Mouse (Mus musculus): ENCODE results near the gene Lrrc43. TPM values are rescaled to one million over a fixed set of nuclear protein-coding genes. Genes with fewer than 3 reads are reported as not detected.

The Lrrc43 gene
- not detected in 2 replicates for polyA plus RNA-seq (2016; fragmentation: Nextera tagmentation; extraction: Ambion mirVana)

GRCm38 (mm10) chr5:123489112-123489785 is at the start of gene Lrrc43, which contains the start of gene Il31:
Lrrc43 (plus strand) TSS chr5:123489305.
Il31 (minus strand) TSS chr5:123489489.
- Histone ChIP-seq H3K36me3 (no peaks in the 10 kb centered on the region), H3K27ac (no peak within 1 kb of the TSS), H3K4me1 (replicated peaks) (peaks cover 13% of the 10 kb centered on the region), H3K4me2 (peak within 1 kb of the TSS; percentile 60), H3K9me3 (no peaks in the 10 kb centered on the region), H3K9ac (replicated peaks) (0 out of 2 replicates have a peak within 1 kb of the TSS, but pooled peaks have one; percentile 55), H3K27me3 (no peaks in the 10 kb centered on the region), H3K4me3 (replicated peaks) (peak within 1 kb of the TSS; percentile 19)
- ATAC-seq (ENCODE audit: insufficient number of reproducible peaks, insufficient read depth, low FRiP score, low TSS enrichment, low read depth): peak; percentile 52; the same call in 1 of the 2 replicates
- 9% methylated on average over 25 of the region's 25 CpGs for WGBS

GRCm38 (mm10) chr5:123439312-123439711 is 49.8 kb upstream of the Lrrc43 start:
- no peak overlapping the region for H3K4me2 ChIP-seq
- no peak overlapping the region for H3K9ac ChIP-seq (replicated peaks)
- H3K4me3 ChIP-seq (replicated peaks): no peak overlapping the region
- peaks cover 35% of the 10 kb centered on the region for H3K36me3 ChIP-seq
- H3K27ac ChIP-seq: no peak overlapping the region
- 0 out of 2 replicates have a peak, but pooled peaks cover 12% of the 10 kb centered on the region for H3K4me1 ChIP-seq (replicated peaks)
- 94% methylated on average over 1 of the region's 1 CpGs for whole genome bisulfite sequencing
- ATAC-seq (ENCODE audit: insufficient number of reproducible peaks, insufficient read depth, low FRiP score, low TSS enrichment, low read depth): no peak
- H3K9me3 ChIP-seq: no peaks in the 10 kb centered on the region
- H3K27me3 ChIP-seq: no peaks in the 10 kb centered on the region

GRCm38 (mm10) chr5:123439941-123440340 is 49.2 kb upstream of the Lrrc43 start:
- H3K9ac ChIP-seq (replicated peaks): no peak overlapping the region
- no peaks in the 10 kb centered on the region for H3K9me3 ChIP-seq
- 0 out of 2 replicates have a peak, but pooled peaks cover 12% of the 10 kb centered on the region for H3K4me1 ChIP-seq (replicated peaks)
- no peak overlapping the region for H3K27ac ChIP-seq
- H3K27me3 ChIP-seq: no peaks in the 10 kb centered on the region
- no peak overlapping the region for H3K4me2 ChIP-seq
- 86% methylated on average over 4 of the region's 4 CpGs for WGBS
- no peak overlapping the region for H3K4me3 ChIP-seq (replicated peaks)
- no peak for ATAC-seq (ENCODE audit: insufficient number of reproducible peaks, insufficient read depth, low FRiP score, low TSS enrichment, low read depth)
- peaks cover 41% of the 10 kb centered on the region for H3K36me3 ChIP-seq

GRCm38 (mm10) chr5:123440664-123441063 is 48.4 kb upstream of the Lrrc43 start:
- ATAC-seq (ENCODE audit: insufficient number of reproducible peaks, insufficient read depth, low FRiP score, low TSS enrichment, low read depth): no peak
- no peak overlapping the region for H3K27ac ChIP-seq
- H3K9me3 ChIP-seq: no peaks in the 10 kb centered on the region
- H3K4me2 ChIP-seq: no peak overlapping the region
- no peak overlapping the region for H3K9ac ChIP-seq (replicated peaks)
- 71% methylated on average over 4 of the region's 4 CpGs for WGBS
- H3K36me3 ChIP-seq: peaks cover 48% of the 10 kb centered on the region
- H3K27me3 ChIP-seq: no peaks in the 10 kb centered on the region
- H3K4me3 ChIP-seq (replicated peaks): no peak overlapping the region
- 0 out of 2 replicates have a peak, but pooled peaks cover 11% of the 10 kb centered on the region for H3K4me1 ChIP-seq (replicated peaks)

GRCm38 (mm10) chr5:123442283-123442682 is 46.8 kb upstream of the Lrrc43 start:
- peaks cover 63% of the 10 kb centered on the region for H3K36me3 ChIP-seq
- WGBS: 94% methylated on average over 3 of the region's 3 CpGs

GRCm38 (mm10) chr5:123444069-123444468 is 45.0 kb upstream of the Lrrc43 start:
- Histone ChIP-seq H3K4me1 (replicated peaks) (peaks cover 7% of the 10 kb centered on the region; the same call in 1 of the 2 replicates), H3K27me3 (no peaks in the 10 kb centered on the region), H3K9me3 (no peaks in the 10 kb centered on the region), H3K27ac (no peak overlapping the region), H3K4me2 (no peak overlapping the region), H3K9ac (replicated peaks) (no peak overlapping the region), H3K4me3 (replicated peaks) (no peak overlapping the region), H3K36me3 (peaks cover 77% of the 10 kb centered on the region)
- WGBS: 50% methylated on average over 4 of the region's 4 CpGs
- no peak for ATAC-seq (ENCODE audit: insufficient number of reproducible peaks, insufficient read depth, low FRiP score, low TSS enrichment, low read depth)

More at GRCm38 (mm10) chr5:123442283-123442682, 46.8 kb upstream of the Lrrc43 start:
- Histone ChIP-seq H3K27me3 (no peaks in the 10 kb centered on the region), H3K9ac (replicated peaks) (no peak overlapping the region), H3K4me2 (no peak overlapping the region), H3K4me3 (replicated peaks) (no peak overlapping the region), H3K9me3 (no peaks in the 10 kb centered on the region), H3K27ac (no peak overlapping the region), H3K4me1 (replicated peaks) (no peaks in the 10 kb centered on the region)
- ATAC-seq (ENCODE audit: insufficient number of reproducible peaks, insufficient read depth, low FRiP score, low TSS enrichment, low read depth): no peak

- Histone ChIP-seq H3K9ac (replicated peaks) (no peak overlapping the region), H3K4me1 (replicated peaks) (peaks cover 12% of the 10 kb centered on the region; the same call in 1 of the 2 replicates), H3K27ac (no peak overlapping the region), H3K36me3 (peaks cover 85% of the 10 kb centered on the region), H3K9me3 (no peaks in the 10 kb centered on the region), H3K4me3 (replicated peaks) (no peak overlapping the region), H3K27me3 (no peaks in the 10 kb centered on the region), H3K4me2 (no peak overlapping the region)
- 86% methylated on average over 5 of the region's 5 CpGs for WGBS
- no peak for ATAC-seq (ENCODE audit: insufficient number of reproducible peaks, insufficient read depth, low FRiP score, low TSS enrichment, low read depth)
These were observed 44.2 kb upstream of the Lrrc43 start for GRCm38 (mm10) chr5:123444849-123445334.

- H3K27ac ChIP-seq: no peak overlapping the region
- 88% methylated on average over 7 of the region's 7 CpGs for WGBS
These were observed 37.2 kb upstream of the Lrrc43 start for GRCm38 (mm10) chr5:123451886-123452285.

GRCm38 (mm10) chr5:123461420-123461819 is 27.7 kb upstream of the Lrrc43 start:
- no peak overlapping the region for H3K9ac ChIP-seq (replicated peaks)
- H3K4me1 ChIP-seq (replicated peaks): no peaks in the 10 kb centered on the region
- no peaks in the 10 kb centered on the region for H3K9me3 ChIP-seq
- no peaks in the 10 kb centered on the region for H3K27me3 ChIP-seq
- no peak overlapping the region for H3K27ac ChIP-seq
- peaks cover 10% of the 10 kb centered on the region for H3K36me3 ChIP-seq
- no peak for ATAC-seq (ENCODE audit: insufficient number of reproducible peaks, insufficient read depth, low FRiP score, low TSS enrichment, low read depth)
- H3K4me2 ChIP-seq: no peak overlapping the region
- no peak overlapping the region for H3K4me3 ChIP-seq (replicated peaks)
- 70% methylated on average over 5 of the region's 5 CpGs for WGBS

More at GRCm38 (mm10) chr5:123451886-123452285, 37.2 kb upstream of the Lrrc43 start:
- H3K4me3 ChIP-seq (replicated peaks): no peak overlapping the region
- H3K27me3 ChIP-seq: no peaks in the 10 kb centered on the region
- H3K9me3 ChIP-seq: no peaks in the 10 kb centered on the region
- no peak for ATAC-seq (ENCODE audit: insufficient number of reproducible peaks, insufficient read depth, low FRiP score, low TSS enrichment, low read depth)
- H3K36me3 ChIP-seq: peaks cover 93% of the 10 kb centered on the region
- no peak overlapping the region for H3K9ac ChIP-seq (replicated peaks)
- H3K4me1 ChIP-seq (replicated peaks): peaks cover 12% of the 10 kb centered on the region; the same call in 1 of the 2 replicates
- no peak overlapping the region for H3K4me2 ChIP-seq

- ATAC-seq (ENCODE audit: insufficient number of reproducible peaks, insufficient read depth, low FRiP score, low TSS enrichment, low read depth): no peak
- Histone ChIP-seq H3K27me3 (no peaks in the 10 kb centered on the region), H3K4me3 (replicated peaks) (no peak overlapping the region), H3K4me2 (no peak overlapping the region), H3K9ac (replicated peaks) (no peak overlapping the region), H3K27ac (no peak overlapping the region), H3K4me1 (replicated peaks) (no peaks in the 10 kb centered on the region), H3K9me3 (no peaks in the 10 kb centered on the region), H3K36me3 (no peaks in the 10 kb centered on the region)
- WGBS: 86% methylated on average over 1 of the region's 1 CpGs
These were observed 24.5 kb upstream of the Lrrc43 start for GRCm38 (mm10) chr5:123464638-123465037.

GRCm38 (mm10) chr5:123470784-123471400 is 18.2 kb upstream of the Lrrc43 start:
- H3K9ac ChIP-seq (replicated peaks): no peak overlapping the region
- no peak for ATAC-seq (ENCODE audit: insufficient number of reproducible peaks, insufficient read depth, low FRiP score, low TSS enrichment, low read depth)

More at GRCm38 (mm10) chr5:123470784-123471400, 18.2 kb upstream of the Lrrc43 start:
- Histone ChIP-seq H3K36me3 (no peaks in the 10 kb centered on the region), H3K4me1 (replicated peaks) (peaks cover 3% of the 10 kb centered on the region; the same call in 1 of the 2 replicates), H3K4me3 (replicated peaks) (peak overlapping the region; percentile 12; the same call in 1 of the 2 replicates), H3K9me3 (no peaks in the 10 kb centered on the region), H3K27me3 (no peaks in the 10 kb centered on the region; the same call in 1 of the 2 replicates), H3K27ac (peak overlapping the region; percentile 29; the same call in 1 of the 2 replicates), H3K4me2 (peak overlapping the region; percentile 28)
- WGBS: 25% methylated on average over 10 of the region's 10 CpGs
